Comparison of ENCODE assay signal across 23 mouse cellular contexts in the genomic region with DNA sequence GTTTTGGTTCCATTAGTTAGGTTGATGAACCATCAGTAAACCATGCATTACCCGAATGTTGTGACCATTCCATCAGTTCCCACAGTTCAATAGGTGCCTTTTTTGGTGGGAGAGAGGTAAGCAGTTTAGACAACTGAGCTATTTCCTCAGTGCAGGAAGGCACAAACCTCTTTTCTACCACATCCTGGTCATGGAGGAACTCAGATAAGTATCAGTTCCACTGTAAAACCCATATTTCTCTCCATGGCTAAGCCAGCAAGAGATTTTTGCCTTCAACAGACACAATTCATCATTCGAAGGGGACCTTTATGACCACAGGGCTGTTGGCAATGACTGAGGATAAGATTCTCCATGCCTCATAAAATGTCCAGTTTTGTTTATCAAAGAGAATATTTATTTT.
"Had no signal": no experiment of that assay in that cellular context is flagged by ENCODE, and none has a peak within 500 bp of the region (broad histone marks: within the 10 kb centered on the region; RNA-seq: fewer than 3 reads in every experiment).

No protein-coding gene starts in this region.

- H3K4me1 ChIP-seq: lung, embryonic 15.5 days; midbrain, embryonic 10.5 days; midbrain, embryonic 12.5 days; neural tube, embryonic 13.5 days; neural tube, embryonic 15.5 days; stomach, embryonic 15.5 days had no signal

- ATAC-seq: liver, postnatal 0 days; lung, postnatal 0 days; midbrain, embryonic 16.5 days had no signal

- H3K27ac ChIP-seq: lung, embryonic 15.5 days; macrophage; midbrain, embryonic 10.5 days; midbrain, embryonic 12.5 days; neural tube, embryonic 13.5 days; neural tube, embryonic 15.5 days; stomach, embryonic 15.5 days; stomach, postnatal 0 days had no signal

- H3K4me3 ChIP-seq: lung, embryonic 15.5 days; midbrain, embryonic 10.5 days; midbrain, embryonic 12.5 days; myocyte; neural tube, embryonic 13.5 days; neural tube, embryonic 15.5 days; stomach, embryonic 15.5 days had no signal

- H3K27me3 ChIP-seq: lung, embryonic 15.5 days; midbrain, embryonic 12.5 days; neural tube, embryonic 13.5 days; neural tube, embryonic 15.5 days; stomach, embryonic 15.5 days had no signal

- H3K36me3 ChIP-seq: lung, embryonic 15.5 days; midbrain, embryonic 10.5 days; midbrain, embryonic 12.5 days; neural tube, embryonic 13.5 days; neural tube, embryonic 15.5 days; stomach, embryonic 15.5 days had no signal

- DNase-seq: liver, postnatal 0 days; lung, adult 2 months; lung, postnatal 14 days; lung, postnatal 36 days; midbrain, embryonic 14.5 days; retina, postnatal 1 day; right cerebral cortex, adult 18-20 months; right cerebral cortex, postnatal 25 days; right cerebral cortex, postnatal 4 days; thymus, adult 2 months; thymus, postnatal 25 days; thymus, postnatal 4 days had no signal

- H3K4me2 ChIP-seq: lung, embryonic 15.5 days; midbrain, embryonic 12.5 days; neural tube, embryonic 13.5 days; neural tube, embryonic 15.5 days; stomach, embryonic 15.5 days had no signal

- H3K9ac ChIP-seq: liver, postnatal 0 days; lung, embryonic 15.5 days; midbrain, embryonic 12.5 days; neural tube, embryonic 13.5 days; neural tube, embryonic 15.5 days; stomach, embryonic 15.5 days had no signal

- H3K9me3 ChIP-seq: lung, embryonic 15.5 days; midbrain, embryonic 10.5 days; midbrain, embryonic 12.5 days; neural tube, embryonic 13.5 days; neural tube, embryonic 15.5 days; stomach, embryonic 15.5 days had no signal
